Comparison of ENCODE assay signal across 23 mouse cellular contexts in the genomic region with DNA sequence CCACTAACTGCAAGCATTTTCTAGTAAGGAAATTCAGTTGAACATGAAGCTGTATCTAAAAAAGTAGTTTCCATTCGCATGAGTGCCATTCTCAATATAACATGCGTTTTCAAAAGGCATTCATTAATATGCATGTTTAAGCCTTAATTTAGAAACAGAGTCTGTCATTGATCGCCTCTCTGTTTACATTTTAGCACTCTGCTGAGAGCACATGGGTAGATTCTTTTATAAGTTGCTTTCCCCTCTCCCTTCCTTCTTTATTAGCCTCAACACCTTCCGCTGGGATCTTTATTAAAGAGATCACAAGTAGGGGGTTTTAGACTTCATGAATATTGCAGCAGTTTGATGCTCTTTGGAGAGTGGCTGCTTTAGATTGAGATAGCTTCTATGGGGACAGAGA.
DNase-seq lines count a peak whose midpoint lies in the region; ATAC-seq lines count a peak whose summit lies in the region.
"Had no signal": no experiment of that assay in that cellular context is flagged by ENCODE, and none has a peak within 500 bp of the region (broad histone marks: within the 10 kb centered on the region; RNA-seq: fewer than 3 reads in every experiment).

No protein-coding gene starts in this region.

- no peaks in the 10 kb centered on the region for H3K9me3 ChIP-seq in hindbrain, embryonic 11.5 days (ENCODE audit: control insufficient read depth, low read length)
- no peaks in the 10 kb centered on the region for H3K9me3 ChIP-seq in hindbrain, embryonic 10.5 days
- no peaks in the 10 kb centered on the region for H3K9me3 ChIP-seq in forebrain, embryonic 14.5 days (replicated peaks; ENCODE audit: control insufficient read depth, low read length)
- H3K9me3 ChIP-seq in midbrain, embryonic 13.5 days, result no peaks in the 10 kb centered on the region
- no peaks in the 10 kb centered on the region for H3K9me3 ChIP-seq in liver, embryonic 11.5 days (ENCODE audit: control insufficient read depth, low read length)
- H3K9me3 ChIP-seq: embryonic facial prominence, embryonic 12.5 days; hindbrain, embryonic 15.5 days; intestine, embryonic 15.5 days; limb, embryonic 10.5 days had no signal

- WGBS in hindbrain, embryonic 11.5 days, result 53% methylated on average over 4 of the region's 4 CpGs
- WGBS in hindbrain, embryonic 10.5 days, result 50% methylated on average over 4 of the region's 4 CpGs
- 5% methylated on average over 4 of the region's 4 CpGs for WGBS in forebrain, embryonic 14.5 days
- WGBS in midbrain, embryonic 13.5 days, result 13% methylated on average over 4 of the region's 4 CpGs
- 78% methylated on average over 4 of the region's 4 CpGs for WGBS in liver, embryonic 11.5 days

- no peaks in the 10 kb centered on the region for H3K27me3 ChIP-seq in hindbrain, embryonic 11.5 days (ENCODE audit: control insufficient read depth, insufficient read depth, low read length)
- no peaks in the 10 kb centered on the region for H3K27me3 ChIP-seq in hindbrain, embryonic 10.5 days (ENCODE audit: insufficient read depth, poor library complexity, severe bottlenecking)
- no peaks in the 10 kb centered on the region for H3K27me3 ChIP-seq in forebrain, embryonic 14.5 days (replicated peaks; ENCODE audit: control insufficient read depth, insufficient read depth, low read length)
- H3K27me3 ChIP-seq in midbrain, embryonic 13.5 days, result no peaks in the 10 kb centered on the region
- H3K27me3 ChIP-seq in liver, embryonic 11.5 days (replicated peaks; ENCODE audit: control insufficient read depth, insufficient read depth, low read length), result no peaks in the 10 kb centered on the region
- H3K27me3 ChIP-seq: embryonic facial prominence, embryonic 12.5 days; hindbrain, embryonic 15.5 days; intestine, embryonic 15.5 days had no signal

- no peak overlapping the region for H3K9ac ChIP-seq in hindbrain, embryonic 11.5 days (ENCODE audit: low read depth, low read length)
- no peak overlapping the region for H3K9ac ChIP-seq in forebrain, embryonic 14.5 days (ENCODE audit: low read length)
- no peak overlapping the region for H3K9ac ChIP-seq in midbrain, embryonic 13.5 days (replicated peaks)
- H3K9ac ChIP-seq in liver, embryonic 11.5 days (ENCODE audit: low read depth, low read length), result no peak overlapping the region
- H3K9ac ChIP-seq: embryonic facial prominence, embryonic 12.5 days; hindbrain, embryonic 15.5 days; intestine, embryonic 15.5 days had no signal

- DNase-seq in hindbrain, embryonic 11.5 days (ENCODE audit: low spot score), result peak; percentile 5
- no peak for DNase-seq in hindbrain, embryonic 10.5 days (ENCODE audit: low spot score)
- DNase-seq in brain, adult 2 months (ENCODE audit: low read depth, low spot score), result peak; percentile 2
- DNase-seq in forebrain, embryonic 14.5 days (ENCODE audit: low spot score), result peak; percentile 79
- DNase-seq in liver, embryonic 11.5 days (ENCODE audit: low spot score), result no peak
- DNase-seq in layer of hippocampus, postnatal 36 days, result no peak
- DNase-seq in thymus, postnatal 0 days (ENCODE audit: low spot score), result no peak
- DNase-seq: adrenal gland, postnatal 14 days; cerebellum, postnatal 10 days; kidney, adult 8-10 months; kidney, postnatal 10 days; liver; right cerebral cortex, postnatal 4 days; thymus, postnatal 4 days had no signal

- no peak overlapping the region for H3K4me3 ChIP-seq in hindbrain, embryonic 11.5 days (ENCODE audit: low read depth, low read length)
- no peak overlapping the region for H3K4me3 ChIP-seq in hindbrain, embryonic 10.5 days
- H3K4me3 ChIP-seq in forebrain, embryonic 14.5 days (ENCODE audit: low read depth, low read length), result no peak overlapping the region
- no peak overlapping the region for H3K4me3 ChIP-seq in midbrain, embryonic 13.5 days (replicated peaks)
- H3K4me3 ChIP-seq in liver, embryonic 11.5 days (ENCODE audit: low read depth, low read length), result no peak overlapping the region
- H3K4me3 ChIP-seq: embryonic facial prominence, embryonic 12.5 days; erythroblast, embryonic 14.5 days; hindbrain, embryonic 15.5 days; intestine, embryonic 15.5 days; limb, embryonic 10.5 days had no signal

- no peak overlapping the region for H3K27ac ChIP-seq in hindbrain, embryonic 11.5 days (ENCODE audit: low read depth, low read length)
- no peak overlapping the region for H3K27ac ChIP-seq in hindbrain, embryonic 10.5 days
- H3K27ac ChIP-seq in forebrain, embryonic 14.5 days (ENCODE audit: low read depth, low read length), result no peak overlapping the region
- peak overlapping the region; percentile 53; the same call in 1 of the 2 replicates for H3K27ac ChIP-seq in midbrain, embryonic 13.5 days
- no peak overlapping the region for H3K27ac ChIP-seq in liver, embryonic 11.5 days (ENCODE audit: low read depth, low read length)
- H3K27ac ChIP-seq: embryonic facial prominence, embryonic 12.5 days; hindbrain, embryonic 15.5 days; intestine, embryonic 15.5 days; limb, embryonic 10.5 days; macrophage had no signal

- H3K4me2 ChIP-seq in hindbrain, embryonic 11.5 days (replicated peaks; ENCODE audit: low read depth, low read length), result no peak overlapping the region
- peak overlapping the region; percentile 12; the same call in 1 of the 2 replicates for H3K4me2 ChIP-seq in forebrain, embryonic 14.5 days (ENCODE audit: low read length)
- no peak overlapping the region for H3K4me2 ChIP-seq in midbrain, embryonic 13.5 days (replicated peaks)
- no peak overlapping the region for H3K4me2 ChIP-seq in liver, embryonic 11.5 days
- H3K4me2 ChIP-seq: embryonic facial prominence, embryonic 12.5 days; heart, embryonic 11.5 days; hindbrain, embryonic 15.5 days; intestine, embryonic 15.5 days had no signal

- ATAC-seq in hindbrain, embryonic 11.5 days (ENCODE audit: low FRiP score), result peak; percentile 73
- peak; percentile 93 for ATAC-seq in forebrain, embryonic 14.5 days
- ATAC-seq in midbrain, embryonic 13.5 days, result peak; percentile 87
- no peak for ATAC-seq in liver, embryonic 11.5 days (replicated peaks; ENCODE audit: low FRiP score)
- ATAC-seq: CD4-positive, CD25-positive, alpha-beta regulatory T cell, adult 4 months; intestine, embryonic 15.5 days had no signal

- H3K36me3 ChIP-seq in hindbrain, embryonic 11.5 days (ENCODE audit: control insufficient read depth, insufficient read depth, low read length), result no peaks in the 10 kb centered on the region
- no peaks in the 10 kb centered on the region for H3K36me3 ChIP-seq in hindbrain, embryonic 10.5 days
- no peaks in the 10 kb centered on the region for H3K36me3 ChIP-seq in forebrain, embryonic 14.5 days (ENCODE audit: control insufficient read depth, insufficient read depth, low read length)
- no peaks in the 10 kb centered on the region for H3K36me3 ChIP-seq in midbrain, embryonic 13.5 days
- no peaks in the 10 kb centered on the region for H3K36me3 ChIP-seq in liver, embryonic 11.5 days (ENCODE audit: control insufficient read depth, insufficient read depth, low read length)
- H3K36me3 ChIP-seq: embryonic facial prominence, embryonic 12.5 days; hindbrain, embryonic 15.5 days; intestine, embryonic 15.5 days; limb, embryonic 10.5 days had no signal

- H3K4me1 ChIP-seq in hindbrain, embryonic 11.5 days (replicated peaks; ENCODE audit: control insufficient read depth, insufficient read depth, low read length), result no peaks in the 10 kb centered on the region
- peaks cover 11% of the 10 kb centered on the region for H3K4me1 ChIP-seq in hindbrain, embryonic 10.5 days (replicated peaks)
- H3K4me1 ChIP-seq in forebrain, embryonic 14.5 days (ENCODE audit: control insufficient read depth, insufficient read depth, low read length), result peaks cover 7% of the 10 kb centered on the region; the same call in 1 of the 2 replicates
- H3K4me1 ChIP-seq in midbrain, embryonic 13.5 days (replicated peaks), result peaks cover 18% of the 10 kb centered on the region
- no peaks in the 10 kb centered on the region for H3K4me1 ChIP-seq in liver, embryonic 11.5 days (replicated peaks; ENCODE audit: control insufficient read depth, insufficient read depth, low read length)
- H3K4me1 ChIP-seq: embryonic facial prominence, embryonic 12.5 days; hindbrain, embryonic 15.5 days; intestine, embryonic 15.5 days; limb, embryonic 10.5 days had no signal

Comparison
In these comparisons a context has a peak if more than half of its experiments do, and no peak if none do; other contexts are left out.
1. DNase-seq: peak in hindbrain, embryonic 11.5 days (single experiment), brain, adult 2 months (single experiment) and forebrain, embryonic 14.5 days (single experiment); none in hindbrain, embryonic 10.5 days (single experiment), liver, embryonic 11.5 days (single experiment), layer of hippocampus, postnatal 36 days (0 of 2) and thymus, postnatal 0 days (single experiment).